Mouse (Mus musculus): ENCODE data around the gene Ier2. TPM values are rescaled to one million over a fixed set of nuclear protein-coding genes. Genes with fewer than 3 reads are reported as not detected.
A peak's percentile ranks its signal among the peaks of the same experiment; 100 is the strongest.

Ier2 gene
- polyA plus RNA-seq, 1 experiment from 2014 or later = 24.5 TPM

DNA sequence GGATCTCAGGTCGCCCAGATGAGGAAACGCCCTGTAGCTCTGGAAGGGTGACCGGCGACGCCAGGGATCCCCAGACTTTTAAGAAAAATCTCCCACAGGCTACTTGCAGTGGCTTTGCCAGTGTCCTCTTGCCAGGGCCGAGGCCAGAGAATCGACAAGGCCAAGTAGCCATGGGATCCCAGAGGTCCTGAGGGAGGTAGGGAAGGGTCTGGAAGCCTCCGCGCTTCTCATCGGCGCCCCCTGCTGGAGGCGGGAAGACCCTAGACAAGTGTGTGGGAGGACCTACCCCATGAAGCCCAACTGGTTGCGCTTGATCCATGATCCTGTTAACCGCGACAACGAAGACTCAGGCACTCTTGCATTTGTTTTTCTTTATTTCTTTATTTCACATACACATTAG lies 41.7 kb upstream of the Ier2 start:
- Histone ChIP-seq H3K4me2 (peak overlapping the region; percentile 51), H3K4me1 (replicated peaks) (peaks cover 45% of the 10 kb centered on the region), H3K27ac (replicated peaks) (peak overlapping the region; percentile 68), H3K4me3 (no peak overlapping the region), H3K27me3 (peaks cover 46% of the 10 kb centered on the region), H3K9ac (no peak overlapping the region; the same call in 1 of the 2 replicates), H3K9me3 (no peaks in the 10 kb centered on the region), H3K36me3 (peaks cover 3% of the 10 kb centered on the region)
- 2% methylated on average over 16 of the region's 16 CpGs for WGBS
- no peak for ATAC-seq (ENCODE audit: low FRiP score, low read depth)

DNA sequence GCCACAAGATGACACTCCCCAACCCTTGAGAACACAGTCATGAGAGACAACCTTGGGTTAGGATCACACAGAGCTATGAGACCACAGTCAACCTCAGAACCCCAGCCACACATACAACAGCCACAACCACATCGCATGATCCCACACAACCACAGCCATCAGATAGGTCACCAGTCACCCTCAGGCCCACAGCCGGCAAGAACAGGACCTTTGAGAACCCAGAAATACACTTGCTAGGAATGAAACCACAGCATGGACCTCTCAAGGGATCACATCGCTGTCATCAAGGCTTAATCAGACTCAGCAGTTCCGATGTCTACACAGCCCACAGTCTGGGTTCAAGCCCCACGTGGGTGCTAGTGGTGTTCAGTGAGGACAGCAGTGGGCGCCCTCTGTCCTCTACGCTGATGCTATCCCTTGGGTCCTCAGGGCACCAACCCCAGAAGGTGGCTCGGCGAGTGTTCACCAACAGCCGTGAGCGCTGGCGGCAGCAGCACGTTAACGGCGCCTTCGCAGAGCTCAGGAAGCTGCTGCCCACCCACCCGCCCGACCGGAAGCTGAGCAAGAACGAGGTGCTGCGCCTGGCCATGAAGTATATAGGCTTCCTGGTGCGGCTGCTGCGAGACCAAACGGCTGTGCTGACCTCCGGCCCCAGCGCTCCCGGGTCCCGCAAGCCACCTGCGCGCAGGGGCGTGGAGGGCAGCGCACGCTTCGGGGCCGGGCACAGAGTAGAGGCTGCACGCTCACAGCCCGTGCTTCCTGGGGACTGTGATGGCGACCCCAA lies 41.0 kb upstream of the Ier2 start:
- no peak for ATAC-seq (ENCODE audit: low FRiP score, low read depth)
- H3K9me3 ChIP-seq = no peaks in the 10 kb centered on the region
- H3K4me2 ChIP-seq = peak overlapping the region; percentile 51
- H3K4me3 ChIP-seq = no peak overlapping the region
- H3K27me3 ChIP-seq = peaks cover 46% of the 10 kb centered on the region
- peak overlapping the region; percentile 68 for H3K27ac ChIP-seq (replicated peaks)
- peaks cover 43% of the 10 kb centered on the region for H3K4me1 ChIP-seq (replicated peaks)
- peaks cover 10% of the 10 kb centered on the region for H3K36me3 ChIP-seq
- no peak overlapping the region; the same call in 1 of the 2 replicates for H3K9ac ChIP-seq
- WGBS = 12% methylated on average over 38 of the region's 38 CpGs

DNA sequence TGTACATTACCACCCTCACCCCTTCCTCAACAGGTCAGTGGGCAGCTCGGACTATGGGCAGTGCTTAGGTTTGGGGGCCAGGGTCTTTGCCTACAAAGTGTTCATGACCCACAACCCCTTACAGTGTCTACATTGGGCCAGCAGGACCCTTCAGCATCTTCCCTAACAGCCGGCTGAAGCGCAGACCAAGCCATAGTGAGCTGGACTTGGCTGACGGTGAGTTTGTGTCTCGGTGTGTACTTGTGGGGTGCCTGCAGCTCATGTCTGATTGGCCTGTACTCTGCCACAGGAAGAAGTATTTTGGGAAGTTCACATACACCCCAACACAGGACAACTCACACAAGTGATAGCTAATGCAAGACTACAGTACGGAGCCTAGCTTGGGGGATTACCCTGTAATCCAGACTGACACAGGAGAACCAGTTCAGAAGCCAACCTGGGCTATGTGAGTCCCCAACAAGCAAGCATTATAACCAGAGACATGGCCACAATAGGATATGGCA lies 40.4 kb upstream of the Ier2 start:
- ATAC-seq (ENCODE audit: low FRiP score, low read depth) = no peak
- Histone ChIP-seq H3K4me3 (no peak overlapping the region), H3K27me3 (peaks cover 44% of the 10 kb centered on the region)

DNA sequence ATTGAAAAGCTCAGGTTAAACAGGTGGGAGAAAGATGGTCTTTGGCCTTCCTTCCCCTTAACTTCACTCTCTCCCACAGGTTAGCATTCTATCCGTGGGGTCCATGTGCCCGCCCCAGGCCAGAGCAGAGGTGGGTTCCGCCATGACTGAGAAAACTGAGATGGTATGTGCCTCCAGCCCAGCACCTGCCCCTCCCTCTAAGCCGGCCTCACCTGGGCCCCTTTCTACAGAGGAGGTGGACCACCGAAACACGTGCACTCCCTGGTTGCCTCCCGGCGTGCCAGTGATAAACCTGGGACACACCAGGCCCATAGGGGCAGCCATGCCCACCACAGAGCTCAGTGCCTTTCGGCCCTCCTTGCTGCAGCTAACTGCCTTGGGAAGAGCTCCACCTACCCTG lies 39.9 kb upstream of the Ier2 start:
- peaks cover 16% of the 10 kb centered on the region for H3K36me3 ChIP-seq
- H3K4me1 ChIP-seq (replicated peaks) = peaks cover 34% of the 10 kb centered on the region
- no peak overlapping the region for H3K9ac ChIP-seq
- H3K27me3 ChIP-seq = peaks cover 39% of the 10 kb centered on the region
- no peak overlapping the region for H3K4me3 ChIP-seq
- WGBS = 72% methylated on average over 9 of the region's 9 CpGs
- no peak overlapping the region for H3K27ac ChIP-seq (replicated peaks)
- H3K4me2 ChIP-seq = peak overlapping the region; percentile 10; the same call in 1 of the 2 replicates
- ATAC-seq (ENCODE audit: low FRiP score, low read depth) = no peak
- H3K9me3 ChIP-seq = no peaks in the 10 kb centered on the region

More for the DNA sequence above, 40.4 kb upstream of the Ier2 start:
- Histone ChIP-seq H3K9ac (no peak overlapping the region), H3K9me3 (no peaks in the 10 kb centered on the region), H3K4me1 (replicated peaks) (peaks cover 39% of the 10 kb centered on the region), H3K36me3 (peaks cover 14% of the 10 kb centered on the region), H3K27ac (replicated peaks) (no peak overlapping the region), H3K4me2 (peak overlapping the region; percentile 51; the same call in 1 of the 2 replicates)
- 82% methylated on average over 6 of the region's 6 CpGs for WGBS

DNA sequence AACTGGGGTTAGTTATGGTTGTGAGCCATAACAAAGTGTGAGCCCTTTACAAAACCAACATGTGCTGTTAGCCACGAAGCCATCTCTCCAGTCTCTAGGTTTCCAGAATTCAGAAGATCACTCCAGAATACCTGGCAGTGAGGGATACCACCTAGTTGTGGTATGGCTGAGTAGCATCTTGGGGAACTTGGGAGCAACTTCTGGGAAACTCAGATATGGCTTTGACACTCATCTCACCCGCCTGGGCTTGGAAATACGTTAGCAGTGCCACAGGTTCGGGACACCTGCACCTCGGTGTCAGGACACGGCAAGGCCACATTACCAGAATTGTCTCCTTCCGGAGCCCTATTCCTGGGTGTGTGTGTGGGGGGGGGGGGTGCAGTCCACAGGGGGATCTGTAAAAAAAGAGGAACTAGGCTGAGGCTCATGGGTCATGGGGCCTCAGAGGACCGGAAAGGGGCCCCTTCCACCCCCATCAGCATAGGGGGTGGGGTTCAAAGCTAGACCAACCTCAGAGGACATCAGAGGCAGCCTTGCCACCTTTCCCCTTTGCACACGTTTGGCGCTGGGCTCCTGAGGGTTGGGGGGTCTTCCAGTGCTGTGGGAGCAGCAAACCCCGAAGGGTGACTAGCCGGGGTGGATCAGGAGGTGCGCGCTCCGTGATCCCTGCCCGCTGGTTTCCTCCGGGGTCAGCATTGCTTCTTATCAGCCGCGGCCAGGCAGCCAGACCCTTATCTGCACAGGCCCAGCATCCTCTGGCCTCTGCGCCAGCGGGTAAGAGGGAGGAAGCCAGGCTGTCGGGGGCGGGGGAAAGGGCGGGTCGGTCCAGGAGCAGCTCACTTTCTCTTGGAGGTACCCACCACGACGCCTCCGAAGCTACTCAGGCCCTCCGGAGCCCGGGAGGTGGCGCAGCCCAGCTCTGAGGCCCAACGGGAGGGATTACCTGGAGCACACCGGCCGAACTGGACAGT lies 38.6 kb upstream of the Ier2 start, which contains the start of gene Lyl1:
Lyl1 (plus strand) TSS at position 517 of the 971 bp plus-strand sequence.
- peaks cover 25% of the 10 kb centered on the region for H3K36me3 ChIP-seq
- H3K27me3 ChIP-seq = peaks cover 36% of the 10 kb centered on the region
- ATAC-seq (ENCODE audit: low FRiP score, low read depth) = no peak
- peaks cover 21% of the 10 kb centered on the region for H3K4me1 ChIP-seq (replicated peaks)
- no peaks in the 10 kb centered on the region for H3K9me3 ChIP-seq
- peak within 1 kb of the TSS; percentile 10 for H3K4me2 ChIP-seq
- no peak within 1 kb of the TSS for H3K9ac ChIP-seq
- WGBS = 13% methylated on average over 34 of the region's 34 CpGs
- H3K27ac ChIP-seq (replicated peaks) = peak within 1 kb of the TSS; percentile 32
- H3K4me3 ChIP-seq = peak within 1 kb of the TSS; percentile 5

DNA sequence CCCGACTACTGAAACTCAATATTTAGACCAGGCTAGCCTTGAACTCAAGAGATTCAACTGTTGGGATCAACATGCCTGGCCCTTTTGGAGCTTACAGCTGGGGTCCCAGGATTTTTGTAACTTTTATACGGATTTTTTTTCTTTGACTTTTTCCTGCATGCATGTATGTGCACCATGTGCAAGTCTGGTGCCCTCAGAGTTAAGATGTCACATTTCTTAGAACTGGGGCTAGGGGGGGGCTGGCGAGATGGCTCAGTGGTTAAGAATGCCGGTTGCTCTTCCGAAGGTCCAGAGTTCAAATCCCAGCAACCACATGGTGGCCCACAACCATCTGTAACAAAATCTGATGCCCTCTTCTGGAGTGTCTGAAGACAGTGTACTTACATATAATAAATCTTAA lies 37.9 kb upstream of the Ier2 start:
- Histone ChIP-seq H3K9me3 (no peaks in the 10 kb centered on the region), H3K4me2 (no peak overlapping the region), H3K36me3 (peaks cover 25% of the 10 kb centered on the region), H3K4me1 (replicated peaks) (peaks cover 18% of the 10 kb centered on the region), H3K27ac (replicated peaks) (0 out of 2 replicates have a peak overlapping the region, but pooled peaks have one; percentile 2), H3K4me3 (no peak overlapping the region), H3K27me3 (peaks cover 36% of the 10 kb centered on the region), H3K9ac (no peak overlapping the region)
- WGBS = 85% methylated on average over 5 of the region's 5 CpGs
- ATAC-seq (ENCODE audit: low FRiP score, low read depth) = no peak

DNA sequence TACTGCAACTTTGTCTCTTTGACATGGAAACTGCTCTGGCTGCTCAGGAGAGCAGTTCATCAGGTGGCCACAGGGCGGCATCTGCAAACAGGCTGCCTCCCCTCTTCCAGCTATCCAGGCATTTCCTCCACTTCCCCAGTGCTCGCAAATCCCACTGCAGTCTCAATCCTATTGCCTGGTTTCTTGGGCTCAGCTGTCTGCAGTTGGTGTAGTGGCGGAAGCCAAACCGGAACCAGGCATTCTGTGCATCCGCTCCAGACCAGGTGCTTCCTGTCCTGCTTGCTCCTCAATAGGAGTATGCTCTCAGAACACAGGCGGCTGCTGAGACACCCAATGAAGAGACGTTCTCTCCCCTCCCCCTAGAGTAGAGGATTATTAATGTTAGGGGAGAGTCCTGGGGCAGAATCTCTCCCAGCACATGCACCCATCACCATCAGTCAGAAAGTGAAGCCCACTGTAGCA lies 37.2 kb upstream of the Ier2 start:
- WGBS = 61% methylated on average over 7 of the region's 7 CpGs
- peaks cover 30% of the 10 kb centered on the region for H3K27me3 ChIP-seq
- no peak overlapping the region for H3K4me2 ChIP-seq
- ATAC-seq (ENCODE audit: low FRiP score, low read depth) = peak; percentile 25; the same call in 1 of the 2 replicates
- no peak overlapping the region for H3K4me3 ChIP-seq
- H3K9ac ChIP-seq = no peak overlapping the region
- peaks cover 25% of the 10 kb centered on the region for H3K36me3 ChIP-seq
- no peaks in the 10 kb centered on the region for H3K9me3 ChIP-seq
- H3K27ac ChIP-seq (replicated peaks) = peak overlapping the region; percentile 46
- H3K4me1 ChIP-seq (replicated peaks) = peaks cover 14% of the 10 kb centered on the region; the same call in 1 of the 2 replicates

DNA sequence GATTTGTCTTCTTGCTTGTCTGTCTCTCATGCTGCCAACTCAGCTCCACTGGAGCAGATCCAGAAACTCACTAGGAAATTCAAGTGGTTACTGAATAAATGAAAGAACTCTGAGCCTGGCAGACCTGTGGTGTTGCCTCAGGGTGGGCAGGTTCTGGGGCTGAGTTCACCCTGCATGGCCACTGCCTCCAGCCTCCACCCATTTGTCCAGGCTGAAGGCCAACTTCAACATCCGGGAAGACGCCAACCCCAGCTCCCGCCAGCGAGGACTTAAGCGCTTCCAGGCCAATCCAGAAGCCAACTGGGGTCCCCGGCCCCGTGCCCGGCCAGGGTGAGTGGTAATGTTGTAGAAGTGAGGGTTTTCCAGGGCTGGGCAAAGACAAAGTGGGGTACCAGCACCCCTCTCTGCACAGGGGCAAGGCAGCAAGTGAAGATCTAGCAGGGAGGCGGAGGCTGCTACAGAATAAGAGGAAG lies 36.3 kb upstream of the Ier2 start:
- 83% methylated on average over 9 of the region's 9 CpGs for WGBS
- Histone ChIP-seq H3K27ac (replicated peaks) (peak overlapping the region; percentile 46), H3K4me2 (no peak overlapping the region), H3K4me1 (replicated peaks) (peaks cover 10% of the 10 kb centered on the region; the same call in 1 of the 2 replicates), H3K27me3 (peaks cover 26% of the 10 kb centered on the region), H3K36me3 (peaks cover 25% of the 10 kb centered on the region), H3K9me3 (no peaks in the 10 kb centered on the region), H3K9ac (no peak overlapping the region), H3K4me3 (no peak overlapping the region)
- ATAC-seq (ENCODE audit: low FRiP score, low read depth) = no peak

DNA sequence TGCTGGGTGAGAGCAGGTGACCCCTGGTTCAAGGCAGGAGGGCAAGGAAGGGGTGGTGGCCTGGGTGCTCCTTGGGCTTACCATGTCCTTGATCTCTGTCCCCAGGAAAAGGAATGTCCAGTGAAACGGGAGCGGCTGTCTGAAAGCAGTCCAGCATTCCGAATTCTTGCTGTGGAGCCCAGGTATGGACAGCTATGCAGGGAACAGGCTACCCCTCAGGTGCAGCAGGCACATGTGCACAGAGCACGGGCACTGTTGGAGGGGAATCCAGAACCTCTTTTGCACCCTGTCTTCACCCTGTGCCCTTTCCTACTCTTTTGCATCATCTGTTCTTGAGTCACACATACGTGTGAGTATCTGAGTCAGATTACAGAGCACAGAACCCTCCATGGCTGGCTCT lies 35.6 kb upstream of the Ier2 start:
- Histone ChIP-seq H3K27me3 (peaks cover 20% of the 10 kb centered on the region), H3K9ac (no peak overlapping the region), H3K27ac (replicated peaks) (no peak overlapping the region), H3K9me3 (no peaks in the 10 kb centered on the region), H3K4me2 (no peak overlapping the region), H3K4me3 (no peak overlapping the region), H3K4me1 (replicated peaks) (peaks cover 5% of the 10 kb centered on the region; the same call in 1 of the 2 replicates), H3K36me3 (peaks cover 25% of the 10 kb centered on the region)
- WGBS = 90% methylated on average over 5 of the region's 5 CpGs
- ATAC-seq (ENCODE audit: low FRiP score, low read depth) = no peak

DNA sequence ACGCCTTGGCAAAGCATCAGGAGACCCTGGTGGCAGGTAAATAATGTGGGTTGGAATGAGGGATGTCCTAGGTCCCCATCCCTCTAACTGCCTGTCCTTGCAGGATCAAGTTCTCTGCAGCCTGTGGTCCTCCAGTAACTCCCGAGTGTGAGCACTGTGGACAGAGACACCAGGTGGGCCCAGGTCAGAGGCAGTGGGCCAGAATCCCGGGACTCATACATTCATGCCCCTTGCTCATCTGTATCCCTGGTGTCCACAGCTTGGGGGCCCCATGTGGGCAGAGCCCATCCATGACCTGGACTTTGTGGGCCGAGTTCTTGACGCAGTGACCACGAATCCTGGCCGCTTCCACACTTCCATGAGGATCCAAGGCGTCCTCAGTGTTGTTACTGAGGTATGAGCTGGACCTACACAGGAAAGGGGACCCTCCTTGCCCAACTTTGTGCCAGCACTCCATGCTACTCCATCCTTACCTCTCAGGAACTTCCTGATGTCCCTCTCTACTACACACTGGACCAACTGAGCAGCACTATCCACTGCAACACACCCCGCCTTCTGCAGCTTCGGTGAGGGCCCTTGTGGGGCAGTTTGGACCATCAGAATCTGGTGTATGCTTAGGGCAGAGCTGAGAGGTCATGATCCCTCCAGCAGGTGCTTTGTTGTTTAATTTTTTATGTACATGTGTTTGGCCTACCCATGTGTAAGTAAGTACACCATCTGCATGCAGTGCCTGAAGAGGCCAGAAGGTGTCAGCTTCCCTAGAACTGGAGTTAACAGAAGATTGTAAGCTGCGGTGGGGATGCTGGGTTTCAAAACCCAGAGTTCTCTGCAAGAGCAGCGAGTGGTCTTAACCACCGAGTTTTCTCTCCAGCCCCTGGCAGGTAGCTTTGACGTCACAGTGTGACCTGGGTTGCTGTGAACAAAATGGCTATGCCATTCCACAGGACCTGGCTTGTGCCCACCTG lies 34.8 kb upstream of the Ier2 start:
- peaks cover 28% of the 10 kb centered on the region for H3K36me3 ChIP-seq
- no peak overlapping the region for H3K4me3 ChIP-seq
- H3K9me3 ChIP-seq = no peaks in the 10 kb centered on the region
- no peak overlapping the region for H3K9ac ChIP-seq
- no peak overlapping the region for H3K4me2 ChIP-seq
- 92% methylated on average over 14 of the region's 14 CpGs for WGBS
- peaks cover 12% of the 10 kb centered on the region for H3K27me3 ChIP-seq
- H3K27ac ChIP-seq (replicated peaks) = no peak overlapping the region
- H3K4me1 ChIP-seq (replicated peaks) = peaks cover 5% of the 10 kb centered on the region; the same call in 1 of the 2 replicates
- ATAC-seq (ENCODE audit: low FRiP score, low read depth) = no peak
